Mouse (Mus musculus): Measurements from ENCODE around the gene Dop1a. TPM values are rescaled to one million over a fixed set of nuclear protein-coding genes. Genes with fewer than 3 reads are reported as not detected.
A peak's percentile ranks its signal among the peaks of the same experiment; 100 is the strongest.

Dop1a gene
- polyA plus RNA-seq, 1 experiment from 2014 or later: 11.9 TPM

DNA sequence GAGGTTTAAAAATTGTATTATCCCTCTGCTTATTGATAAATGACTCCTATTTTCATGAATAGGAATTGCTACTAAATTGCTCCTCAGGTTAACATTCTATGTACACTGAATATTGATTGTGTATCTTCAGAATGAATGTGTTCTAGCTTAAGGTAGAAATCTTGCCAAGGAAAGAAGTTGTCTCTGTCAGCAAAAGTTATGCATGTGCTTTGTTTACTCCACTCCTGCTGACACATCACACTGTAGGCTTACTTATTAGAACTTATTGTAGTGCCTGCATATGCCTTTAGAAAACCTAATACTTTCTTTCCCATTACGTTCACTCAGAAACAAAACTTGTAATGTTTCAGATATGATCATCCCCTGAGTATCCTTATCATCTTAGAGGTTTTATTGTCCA, 15.3 kb downstream of the Dop1a start:
- Histone ChIP-seq H3K27ac (ENCODE audit: low read length) (no peak overlapping the region), H3K9ac (ENCODE audit: low read length) (no peak overlapping the region), H3K4me3 (ENCODE audit: low read length) (no peak overlapping the region), H3K27me3 (ENCODE audit: control insufficient read depth, insufficient read depth, low read length) (no peaks in the 10 kb centered on the region), H3K4me2 (ENCODE audit: low read depth, low read length) (no peak overlapping the region), H3K4me1 (ENCODE audit: control insufficient read depth, insufficient read depth, low read length) (peaks cover 9% of the 10 kb centered on the region), H3K36me3 (ENCODE audit: control insufficient read depth, insufficient read depth) (no peaks in the 10 kb centered on the region), H3K9me3 (replicated peaks; ENCODE audit: control insufficient read depth, low read length) (no peaks in the 10 kb centered on the region)
- ATAC-seq (replicated peaks; ENCODE audit: extremely low read depth, insufficient read depth, low FRiP score): no peak
- WGBS: 94% methylated on average over 1 of the region's 1 CpGs

DNA sequence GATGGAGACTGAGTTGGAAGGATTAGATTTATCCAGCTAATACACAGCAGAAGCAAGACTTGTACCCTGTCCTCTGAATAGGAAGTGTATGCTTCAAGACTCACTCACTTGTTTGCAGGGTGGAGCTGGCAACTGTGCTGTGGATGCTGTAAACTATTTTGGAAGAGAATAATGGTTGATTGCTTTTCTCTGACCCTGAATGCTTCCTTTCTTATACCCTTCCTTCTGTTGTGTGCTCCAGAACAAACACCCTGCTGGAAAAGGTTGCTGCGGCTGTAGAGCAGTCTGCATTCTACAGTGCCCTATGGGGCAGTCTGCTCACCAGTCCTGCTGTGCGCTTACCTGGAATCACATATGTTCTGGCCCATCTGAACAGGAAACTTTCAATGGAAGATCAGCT, 24.8 kb downstream of the Dop1a start:
- 95% methylated on average over 2 of the region's 2 CpGs for WGBS
- no peak overlapping the region for H3K4me2 ChIP-seq (ENCODE audit: low read depth, low read length)
- H3K4me3 ChIP-seq (ENCODE audit: low read length): no peak overlapping the region
- no peaks in the 10 kb centered on the region for H3K9me3 ChIP-seq (replicated peaks; ENCODE audit: control insufficient read depth, low read length)
- ATAC-seq (replicated peaks; ENCODE audit: extremely low read depth, insufficient read depth, low FRiP score): no peak
- peaks cover 20% of the 10 kb centered on the region for H3K36me3 ChIP-seq (ENCODE audit: control insufficient read depth, insufficient read depth)
- H3K27ac ChIP-seq (ENCODE audit: low read length): no peak overlapping the region
- H3K4me1 ChIP-seq (ENCODE audit: control insufficient read depth, insufficient read depth, low read length): no peaks in the 10 kb centered on the region
- H3K27me3 ChIP-seq (ENCODE audit: control insufficient read depth, insufficient read depth, low read length): no peaks in the 10 kb centered on the region
- no peak overlapping the region for H3K9ac ChIP-seq (ENCODE audit: low read length)

GRCm38 (mm10) chr9:86496261-86496660, 29.3 kb downstream of the Dop1a start:
- no peak overlapping the region for H3K4me2 ChIP-seq (ENCODE audit: low read depth, low read length)
- WGBS: 93% methylated on average over 4 of the region's 4 CpGs
- ATAC-seq (replicated peaks; ENCODE audit: extremely low read depth, insufficient read depth, low FRiP score): no peak
- no peak overlapping the region for H3K4me3 ChIP-seq (ENCODE audit: low read length)
- no peaks in the 10 kb centered on the region for H3K9me3 ChIP-seq (replicated peaks; ENCODE audit: control insufficient read depth, low read length)
- no peak overlapping the region for H3K9ac ChIP-seq (ENCODE audit: low read length)
- peaks cover 14% of the 10 kb centered on the region for H3K36me3 ChIP-seq (ENCODE audit: control insufficient read depth, insufficient read depth)
- H3K4me1 ChIP-seq (ENCODE audit: control insufficient read depth, insufficient read depth, low read length): no peaks in the 10 kb centered on the region
- H3K27me3 ChIP-seq (ENCODE audit: control insufficient read depth, insufficient read depth, low read length): no peaks in the 10 kb centered on the region
- no peak overlapping the region for H3K27ac ChIP-seq (ENCODE audit: low read length)

DNA sequence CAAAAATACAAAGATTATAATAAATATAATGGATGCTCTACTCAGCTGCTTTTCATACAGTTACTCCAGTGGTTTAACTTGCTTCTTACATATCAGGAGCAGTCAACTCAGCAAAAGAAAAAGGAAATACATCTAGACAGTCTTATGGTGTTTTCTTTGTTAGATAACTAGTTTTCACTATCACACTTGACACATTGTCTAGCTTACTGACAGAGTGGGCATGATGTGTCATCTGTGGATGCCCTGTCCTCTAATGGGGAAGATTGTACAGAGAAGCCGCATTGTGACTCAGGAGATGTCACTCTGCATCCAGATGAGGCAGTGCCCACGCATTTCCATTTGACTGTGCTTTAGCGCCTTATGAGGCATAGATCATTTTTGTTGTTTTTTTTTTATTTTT, 32.1 kb downstream of the Dop1a start:
- H3K36me3 ChIP-seq (ENCODE audit: control insufficient read depth, insufficient read depth): peaks cover 10% of the 10 kb centered on the region; the same call in 1 of the 2 replicates

DNA sequence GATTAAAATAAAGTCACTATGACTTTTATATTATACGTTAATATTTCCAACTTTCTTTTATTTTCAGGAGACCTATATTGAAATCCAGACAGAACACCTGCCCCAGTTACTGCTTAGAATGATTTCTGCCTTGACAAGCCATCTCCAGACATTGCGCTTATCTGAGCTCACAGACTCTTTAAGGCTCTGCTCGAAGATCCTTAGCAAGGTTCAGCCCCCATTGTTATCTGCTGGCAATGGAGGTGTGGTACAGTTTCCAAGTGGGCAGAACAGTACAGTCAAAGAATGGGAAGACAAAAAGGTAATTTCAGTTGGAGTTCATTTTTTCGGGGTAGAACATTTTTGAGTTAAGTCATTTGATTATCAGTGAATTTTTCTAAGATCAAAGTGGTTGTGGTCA, 40.5 kb downstream of the Dop1a start:
- H3K27me3 ChIP-seq (ENCODE audit: control insufficient read depth, insufficient read depth, low read length): no peaks in the 10 kb centered on the region
- 82% methylated on average over 4 of the region's 4 CpGs for WGBS

More for the DNA sequence above, 32.1 kb downstream of the Dop1a start:
- no peak overlapping the region for H3K27ac ChIP-seq (ENCODE audit: low read length)
- H3K4me1 ChIP-seq (ENCODE audit: control insufficient read depth, insufficient read depth, low read length): no peaks in the 10 kb centered on the region
- no peak overlapping the region for H3K9ac ChIP-seq (ENCODE audit: low read length)
- 93% methylated on average over 3 of the region's 3 CpGs for WGBS
- H3K4me2 ChIP-seq (ENCODE audit: low read depth, low read length): no peak overlapping the region
- H3K9me3 ChIP-seq (replicated peaks; ENCODE audit: control insufficient read depth, low read length): no peaks in the 10 kb centered on the region
- no peaks in the 10 kb centered on the region for H3K27me3 ChIP-seq (ENCODE audit: control insufficient read depth, insufficient read depth, low read length)
- ATAC-seq (replicated peaks; ENCODE audit: extremely low read depth, insufficient read depth, low FRiP score): no peak
- no peak overlapping the region for H3K4me3 ChIP-seq (ENCODE audit: low read length)

GRCm38 (mm10) chr9:86513733-86514132, 46.8 kb downstream of the Dop1a start:
- Histone ChIP-seq H3K9me3 (replicated peaks; ENCODE audit: control insufficient read depth, low read length) (no peaks in the 10 kb centered on the region), H3K4me3 (ENCODE audit: low read length) (no peak overlapping the region), H3K4me1 (ENCODE audit: control insufficient read depth, insufficient read depth, low read length) (no peaks in the 10 kb centered on the region), H3K27ac (ENCODE audit: low read length) (no peak overlapping the region), H3K36me3 (ENCODE audit: control insufficient read depth, insufficient read depth) (peaks cover 24% of the 10 kb centered on the region), H3K9ac (ENCODE audit: low read length) (no peak overlapping the region), H3K4me2 (ENCODE audit: low read depth, low read length) (no peak overlapping the region), H3K27me3 (ENCODE audit: control insufficient read depth, insufficient read depth, low read length) (no peaks in the 10 kb centered on the region)
- no peak for ATAC-seq (replicated peaks; ENCODE audit: extremely low read depth, insufficient read depth, low FRiP score)
- 63% methylated on average over 5 of the region's 5 CpGs for WGBS

More for the DNA sequence above, 40.5 kb downstream of the Dop1a start:
- no peaks in the 10 kb centered on the region for H3K4me1 ChIP-seq (ENCODE audit: control insufficient read depth, insufficient read depth, low read length)
- ATAC-seq (replicated peaks; ENCODE audit: extremely low read depth, insufficient read depth, low FRiP score): no peak
- no peaks in the 10 kb centered on the region for H3K9me3 ChIP-seq (replicated peaks; ENCODE audit: control insufficient read depth, low read length)
- H3K9ac ChIP-seq (ENCODE audit: low read length): no peak overlapping the region
- H3K4me3 ChIP-seq (ENCODE audit: low read length): no peak overlapping the region
- no peak overlapping the region for H3K4me2 ChIP-seq (ENCODE audit: low read depth, low read length)
- no peak overlapping the region for H3K27ac ChIP-seq (ENCODE audit: low read length)
- peaks cover 11% of the 10 kb centered on the region for H3K36me3 ChIP-seq (ENCODE audit: control insufficient read depth, insufficient read depth)

DNA sequence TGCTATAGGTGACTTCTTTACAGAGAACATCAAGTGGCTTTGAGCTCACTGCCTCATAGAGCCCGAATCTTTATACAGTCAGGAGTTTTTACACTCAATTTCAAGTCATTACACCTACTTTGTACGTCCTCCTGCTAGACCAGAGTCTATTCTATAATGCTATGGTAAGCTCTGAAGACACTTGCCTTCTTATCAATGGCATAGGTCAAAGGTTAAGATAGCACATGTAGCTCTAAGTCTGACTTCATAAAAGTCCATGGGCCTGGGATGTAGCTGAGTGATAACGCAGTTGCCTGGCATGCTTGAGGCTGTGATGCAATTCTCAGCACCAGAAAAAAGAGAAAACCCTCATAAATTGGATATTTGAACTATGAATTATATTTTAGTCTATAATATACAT, 47.4 kb downstream of the Dop1a start:
- H3K36me3 ChIP-seq (ENCODE audit: control insufficient read depth, insufficient read depth): peaks cover 24% of the 10 kb centered on the region
- H3K27me3 ChIP-seq (ENCODE audit: control insufficient read depth, insufficient read depth, low read length): no peaks in the 10 kb centered on the region
- 68% methylated on average over 3 of the region's 3 CpGs for WGBS
- H3K4me2 ChIP-seq (ENCODE audit: low read depth, low read length): no peak overlapping the region
- no peak overlapping the region for H3K27ac ChIP-seq (ENCODE audit: low read length)
- no peaks in the 10 kb centered on the region for H3K4me1 ChIP-seq (ENCODE audit: control insufficient read depth, insufficient read depth, low read length)
- no peak overlapping the region for H3K4me3 ChIP-seq (ENCODE audit: low read length)
- ATAC-seq (replicated peaks; ENCODE audit: extremely low read depth, insufficient read depth, low FRiP score): no peak
- H3K9me3 ChIP-seq (replicated peaks; ENCODE audit: control insufficient read depth, low read length): no peaks in the 10 kb centered on the region
- H3K9ac ChIP-seq (ENCODE audit: low read length): no peak overlapping the region

- H3K27me3 ChIP-seq (ENCODE audit: control insufficient read depth, insufficient read depth, low read length): no peaks in the 10 kb centered on the region
- H3K27ac ChIP-seq (ENCODE audit: low read length): no peak overlapping the region
- H3K4me1 ChIP-seq (ENCODE audit: control insufficient read depth, insufficient read depth, low read length): no peaks in the 10 kb centered on the region
- H3K9ac ChIP-seq (ENCODE audit: low read length): no peak overlapping the region
- no peak overlapping the region for H3K4me2 ChIP-seq (ENCODE audit: low read depth, low read length)
- WGBS: 90% methylated on average over 4 of the region's 4 CpGs
- H3K4me3 ChIP-seq (ENCODE audit: low read length): no peak overlapping the region
- no peaks in the 10 kb centered on the region for H3K9me3 ChIP-seq (replicated peaks; ENCODE audit: control insufficient read depth, low read length)
- peaks cover 24% of the 10 kb centered on the region for H3K36me3 ChIP-seq (ENCODE audit: control insufficient read depth, insufficient read depth)
- no peak for ATAC-seq (replicated peaks; ENCODE audit: extremely low read depth, insufficient read depth, low FRiP score)
Observed at GRCm38 (mm10) chr9:86514798-86515197, 47.8 kb downstream of the Dop1a start.

- H3K36me3 ChIP-seq (ENCODE audit: control insufficient read depth, insufficient read depth): peaks cover 10% of the 10 kb centered on the region
Observed at GRCm38 (mm10) chr9:86522335-86522734, 55.4 kb downstream of the Dop1a start.

DNA sequence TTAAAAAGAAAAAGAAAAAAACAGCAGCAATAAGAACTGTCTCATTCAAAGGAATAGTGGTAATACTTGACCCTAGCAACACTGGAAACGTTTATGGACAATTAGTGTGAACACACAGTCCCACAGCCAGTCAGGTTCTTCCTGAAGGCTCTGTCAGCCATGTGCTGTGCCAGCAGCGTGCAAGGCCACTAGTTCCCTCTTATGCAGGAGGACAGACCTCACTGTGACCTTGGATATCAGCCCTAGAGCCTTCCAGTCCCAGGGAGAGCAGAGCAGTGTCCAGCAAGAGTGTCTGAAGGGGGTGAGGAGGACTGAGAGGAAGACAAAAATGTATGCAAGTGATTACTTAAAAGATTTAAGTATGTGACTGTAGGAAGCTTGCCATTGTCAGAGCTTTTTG, 58.6 kb downstream of the Dop1a start:
- Histone ChIP-seq H3K36me3 (ENCODE audit: control insufficient read depth, insufficient read depth) (peaks cover 11% of the 10 kb centered on the region), H3K4me2 (ENCODE audit: low read depth, low read length) (no peak overlapping the region), H3K27me3 (ENCODE audit: control insufficient read depth, insufficient read depth, low read length) (no peaks in the 10 kb centered on the region), H3K27ac (ENCODE audit: low read length) (peak overlapping the region; percentile 21; the same call in 1 of the 2 replicates), H3K4me1 (ENCODE audit: control insufficient read depth, insufficient read depth, low read length) (peaks cover 3% of the 10 kb centered on the region; the same call in 1 of the 2 replicates), H3K4me3 (ENCODE audit: low read length) (no peak overlapping the region), H3K9me3 (replicated peaks; ENCODE audit: control insufficient read depth, low read length) (no peaks in the 10 kb centered on the region), H3K9ac (ENCODE audit: low read length) (no peak overlapping the region)
- WGBS: 31% methylated on average over 2 of the region's 2 CpGs
- peak; percentile 81 for ATAC-seq (replicated peaks; ENCODE audit: extremely low read depth, insufficient read depth, low FRiP score)

More at GRCm38 (mm10) chr9:86522335-86522734, 55.4 kb downstream of the Dop1a start:
- ATAC-seq (replicated peaks; ENCODE audit: extremely low read depth, insufficient read depth, low FRiP score): no peak
- H3K27me3 ChIP-seq (ENCODE audit: control insufficient read depth, insufficient read depth, low read length): no peaks in the 10 kb centered on the region
- no peak overlapping the region for H3K9ac ChIP-seq (ENCODE audit: low read length)
- no peaks in the 10 kb centered on the region for H3K9me3 ChIP-seq (replicated peaks; ENCODE audit: control insufficient read depth, low read length)
- peaks cover 3% of the 10 kb centered on the region; the same call in 1 of the 2 replicates for H3K4me1 ChIP-seq (ENCODE audit: control insufficient read depth, insufficient read depth, low read length)
- H3K27ac ChIP-seq (ENCODE audit: low read length): no peak overlapping the region
- H3K4me3 ChIP-seq (ENCODE audit: low read length): no peak overlapping the region
- no peak overlapping the region for H3K4me2 ChIP-seq (ENCODE audit: low read depth, low read length)
